Mouse (Mus musculus): ENCODE results near the gene Dpyd.

Gene Dpyd

GRCm38 (mm10) chr3:118561554-118562310 lies at the start of gene Dpyd:
Gene Dpyd (plus strand): TSS chr3:118562129.
- DNase-seq (ENCODE audit: low read depth, low spot score), result no peak

- DNase-seq (ENCODE audit: low read depth, low spot score), result no peak
Measured at GRCm38 (mm10) chr3:118537676-118538075, 24.3 kb upstream of the Dpyd start.

- DNase-seq (ENCODE audit: low read depth, low spot score), result no peak
Measured at GRCm38 (mm10) chr3:118541766-118542165, 20.2 kb upstream of the Dpyd start.

- no peak for DNase-seq (ENCODE audit: low read depth, low spot score)
Measured at GRCm38 (mm10) chr3:118547551-118548210, 14.2 kb upstream of the Dpyd start.

DNA sequence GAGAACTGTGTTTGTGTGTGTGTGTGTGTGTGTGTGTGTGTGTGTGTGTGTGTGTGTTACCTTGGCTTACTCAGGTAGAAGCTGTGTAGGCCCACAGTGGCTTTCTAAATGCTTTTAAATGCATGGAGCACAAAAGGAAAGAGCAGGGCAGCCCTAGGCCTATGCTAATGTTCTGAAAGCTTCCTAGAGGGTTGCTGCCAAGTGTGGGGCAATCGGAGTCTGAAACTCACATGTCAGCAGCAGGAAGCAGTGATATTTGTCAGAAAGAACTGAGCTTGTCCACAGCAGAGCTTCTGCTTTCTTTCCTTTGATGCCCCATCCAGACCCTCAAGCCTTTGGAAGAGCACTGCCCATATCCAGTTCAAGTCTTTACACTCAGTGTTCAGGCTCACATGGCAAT lies 4.3 kb upstream of the Dpyd start:
- DNase-seq (ENCODE audit: low read depth, low spot score), result no peak

DNA sequence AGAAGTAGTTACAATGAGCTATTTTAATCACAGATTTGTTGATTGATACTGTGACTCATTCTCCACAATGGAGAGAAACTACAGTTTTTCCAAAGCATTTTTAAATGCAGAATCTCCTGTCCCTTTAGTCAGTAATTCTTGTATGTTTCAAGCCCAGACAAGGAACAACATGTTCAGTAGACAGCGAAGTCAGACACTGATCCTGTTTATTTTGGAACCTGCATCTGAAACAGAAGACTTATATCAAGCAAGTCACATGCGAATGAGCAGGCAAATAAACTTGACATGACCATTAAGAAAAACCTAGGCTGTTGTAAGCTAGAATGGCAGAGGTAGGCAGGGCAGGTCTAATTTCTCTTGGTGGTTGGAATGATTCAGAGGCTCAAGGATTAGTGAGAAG lies 2.0 kb upstream of the Dpyd start:
- DNase-seq (ENCODE audit: low read depth, low spot score), result no peak

DNA sequence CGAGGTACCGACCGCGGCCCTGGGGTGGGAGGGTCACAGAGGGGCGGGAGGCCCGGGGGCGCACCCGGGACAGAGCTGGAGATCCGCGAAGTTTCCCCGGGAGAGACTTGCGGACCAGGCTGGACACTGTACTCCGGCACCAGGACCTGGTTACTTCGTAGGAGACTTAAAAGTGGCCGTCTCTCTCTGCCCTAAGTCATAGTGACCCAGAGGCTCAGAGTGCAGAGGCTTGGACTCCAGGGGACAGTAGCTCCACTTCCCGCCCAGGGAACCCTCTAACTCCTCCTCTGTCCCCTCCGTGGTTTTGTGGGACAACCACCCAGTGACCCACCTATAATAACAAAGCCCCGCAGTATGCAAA lies 362 bp downstream of the Dpyd start:
- no peak for DNase-seq (ENCODE audit: low read depth, low spot score)

DNA sequence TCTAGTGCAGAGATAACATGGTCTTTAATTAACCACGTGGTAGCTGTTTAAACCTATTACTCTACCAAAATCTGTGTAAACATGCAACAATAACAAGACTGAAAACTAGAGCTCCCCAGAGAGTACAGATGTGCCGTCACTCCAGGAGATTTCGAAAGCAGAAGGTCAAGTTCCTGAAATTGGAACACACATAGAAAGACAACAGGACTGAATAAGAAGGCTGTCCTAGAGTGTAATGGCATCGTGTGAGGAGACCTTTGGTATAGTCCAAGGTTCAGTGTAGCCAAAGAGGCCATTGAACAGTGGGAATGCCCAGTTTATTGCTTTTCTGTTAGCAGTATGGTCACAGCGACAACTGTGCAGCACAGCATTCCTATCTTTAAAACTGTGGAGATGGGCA lies 4.8 kb downstream of the Dpyd start:
- no peak for DNase-seq (ENCODE audit: low read depth, low spot score)

- no peak for DNase-seq (ENCODE audit: low read depth, low spot score)
Measured at GRCm38 (mm10) chr3:118570197-118570596, 8.3 kb downstream of the Dpyd start.

DNA sequence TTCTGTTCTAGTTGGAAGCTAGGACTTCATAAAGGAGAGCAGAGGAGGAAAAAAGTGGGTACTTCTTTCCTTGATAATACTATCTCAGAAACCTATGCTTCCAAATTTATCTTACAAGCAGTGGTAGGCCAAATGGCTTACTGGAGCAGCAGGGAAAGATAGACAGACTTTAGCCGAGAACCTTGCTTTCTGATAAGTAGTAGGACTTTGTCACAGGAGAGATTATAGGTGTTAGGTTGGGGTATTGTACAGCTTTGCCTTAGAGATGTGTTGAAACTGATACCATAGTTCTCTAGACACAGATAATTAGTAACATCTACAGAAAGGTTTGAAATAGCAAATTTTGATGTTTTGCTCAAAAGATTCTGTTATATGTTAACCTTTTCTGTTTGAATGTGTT lies 28.6 kb downstream of the Dpyd start:
- no peak for DNase-seq (ENCODE audit: low read depth, low spot score)

DNA sequence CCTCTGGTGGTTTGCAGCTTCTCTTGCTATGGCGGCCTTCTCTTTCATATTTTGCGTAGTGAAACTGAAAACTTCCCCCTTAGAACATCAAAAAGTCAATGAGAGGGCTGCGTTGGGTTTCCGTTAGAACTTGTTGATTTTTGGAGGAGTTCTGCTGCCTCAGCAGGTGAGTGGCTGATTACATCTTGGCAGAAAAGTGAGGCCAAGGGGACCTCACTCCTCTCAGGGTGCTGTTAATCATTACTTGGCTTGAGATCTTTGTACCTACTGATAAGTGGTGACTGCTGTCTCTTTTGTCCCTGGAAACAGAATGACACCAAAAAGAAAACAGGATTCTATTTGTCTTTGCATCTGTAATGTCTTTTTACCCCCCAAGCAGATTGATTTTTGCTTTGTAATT lies 32.9 kb downstream of the Dpyd start:
- DNase-seq (ENCODE audit: low read depth, low spot score), result no peak

DNA sequence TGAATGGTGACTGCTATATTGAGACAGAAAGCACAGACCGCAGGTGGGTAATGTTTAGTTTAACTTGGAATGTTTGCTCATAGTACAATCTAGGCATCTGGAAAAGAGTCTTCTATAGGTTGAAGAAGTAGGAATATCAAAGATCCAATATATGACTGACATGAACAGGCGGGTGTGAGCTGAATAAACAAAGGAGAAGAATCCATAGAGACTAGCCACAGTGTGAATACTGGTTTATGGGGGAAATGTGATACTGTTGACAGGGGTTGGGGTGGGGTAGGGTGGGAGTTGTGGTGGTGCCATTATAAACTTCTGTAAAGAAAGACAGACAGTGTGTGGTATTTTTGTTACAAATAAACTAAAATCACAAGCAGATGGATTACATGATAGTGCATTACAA lies 33.8 kb downstream of the Dpyd start:
- DNase-seq (ENCODE audit: low read depth, low spot score), result no peak

DNA sequence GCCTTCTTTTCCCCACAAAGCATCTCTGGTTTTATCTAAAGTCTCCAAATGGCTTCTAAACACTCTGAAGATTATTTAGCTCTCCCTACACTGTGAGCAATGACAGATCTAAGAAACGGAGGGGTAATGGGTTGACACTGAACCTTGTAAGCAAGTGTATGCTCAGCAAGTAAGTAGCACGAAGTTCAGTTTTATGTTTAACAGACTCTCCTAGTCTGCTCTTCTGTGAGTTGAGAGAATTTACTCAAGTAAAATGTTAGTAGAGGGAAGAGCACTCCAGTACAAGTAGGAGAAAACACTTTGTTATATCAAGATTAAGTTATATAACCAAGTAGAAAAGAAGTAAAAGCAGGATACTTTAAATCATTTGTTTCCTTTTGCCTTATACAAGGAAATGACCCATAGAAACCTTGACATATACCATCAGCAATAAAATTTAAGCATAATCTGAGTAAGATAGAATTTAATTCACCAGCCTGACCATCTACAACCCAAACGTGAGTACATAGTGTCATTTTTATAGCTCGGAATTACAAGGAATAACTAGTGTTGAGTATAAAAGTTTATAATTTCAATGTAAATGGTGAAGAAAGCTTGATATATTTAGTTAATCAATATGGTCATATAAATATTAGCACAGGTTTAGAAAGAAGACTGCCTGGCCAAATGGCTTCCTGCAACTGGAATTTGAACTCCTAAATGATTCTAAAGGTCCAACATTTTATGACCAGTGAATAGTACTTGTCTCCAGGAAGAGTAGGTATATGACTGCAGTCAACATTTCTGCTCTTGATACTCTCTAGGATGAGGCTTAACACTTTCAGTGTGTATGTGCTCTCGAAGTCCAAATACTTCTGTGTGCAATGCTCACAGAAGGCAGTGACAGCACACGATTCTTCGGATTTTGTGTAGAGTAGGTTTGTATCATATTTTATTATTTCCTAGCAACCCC lies 40.0 kb downstream of the Dpyd start:
- DNase-seq (ENCODE audit: low read depth, low spot score), result no peak

GRCm38 (mm10) chr3:118608708-118609107 lies 46.8 kb downstream of the Dpyd start:
- DNase-seq (ENCODE audit: low read depth, low spot score), result no peak

DNA sequence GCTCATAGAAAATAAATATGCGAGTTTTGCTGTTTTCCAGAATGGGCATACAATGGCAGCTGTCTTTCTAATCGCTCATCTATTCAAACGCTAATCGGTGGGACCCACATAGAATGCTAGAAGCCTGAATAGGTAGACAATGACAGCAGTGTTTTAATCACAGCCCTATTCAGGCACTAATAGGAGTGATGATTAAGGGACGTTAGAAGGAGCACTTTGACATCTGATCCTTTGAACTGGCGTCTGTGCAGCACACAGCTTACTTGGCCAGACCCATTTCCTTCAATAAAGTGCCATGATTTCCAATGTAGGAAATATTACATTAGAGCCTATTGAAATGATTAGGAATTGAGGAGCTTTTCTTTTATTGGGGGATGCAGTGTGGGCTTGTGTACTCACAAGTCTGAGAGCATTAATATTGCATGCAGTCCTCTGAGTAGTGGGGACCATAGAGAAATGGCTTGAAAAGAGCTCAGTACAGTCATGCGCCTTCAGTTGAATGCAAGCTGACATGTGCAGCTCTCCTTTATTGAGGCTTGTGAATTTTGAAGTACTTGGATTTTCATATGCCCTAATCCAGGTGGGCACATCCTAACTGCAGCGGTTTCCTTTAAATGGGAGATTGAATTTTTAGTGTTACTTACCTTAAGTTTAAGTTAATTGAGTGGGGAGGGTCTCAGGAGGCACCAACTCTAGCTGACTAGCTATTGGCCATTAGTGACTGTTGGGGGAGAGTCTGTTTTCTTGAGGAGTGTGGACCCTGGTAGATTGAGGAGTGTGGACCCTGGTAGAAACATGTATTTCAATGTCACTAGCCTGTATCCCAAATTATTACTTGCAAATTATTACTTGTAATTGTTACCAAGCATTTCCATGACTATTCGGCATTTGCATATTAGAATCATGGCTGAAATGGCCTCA lies 64.8 kb downstream of the Dpyd start:
- no peak for DNase-seq (ENCODE audit: low read depth, low spot score)

DNA sequence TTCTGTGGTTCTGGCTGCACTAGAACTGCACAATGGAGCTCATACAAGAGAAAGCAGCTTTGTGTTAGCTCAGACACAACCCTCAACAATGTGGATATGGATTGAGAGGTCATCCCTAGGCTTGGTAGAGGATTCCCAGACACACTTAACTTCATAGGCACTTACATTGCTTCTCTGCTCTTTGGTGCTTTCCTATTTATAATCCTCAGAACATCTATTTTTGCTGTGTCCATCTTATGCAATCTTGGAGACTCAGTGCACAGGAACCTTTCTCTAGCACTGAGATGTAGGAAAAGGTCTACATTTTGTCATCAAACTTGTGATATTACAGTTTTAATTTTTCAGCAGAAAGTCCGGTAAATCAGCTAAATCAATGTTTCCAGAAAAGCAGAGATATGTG lies 67.8 kb downstream of the Dpyd start:
- no peak for DNase-seq (ENCODE audit: low read depth, low spot score)

- DNase-seq (ENCODE audit: low read depth, low spot score), result no peak
Measured at GRCm38 (mm10) chr3:118646024-118646570, 84.2 kb downstream of the Dpyd start.

DNA sequence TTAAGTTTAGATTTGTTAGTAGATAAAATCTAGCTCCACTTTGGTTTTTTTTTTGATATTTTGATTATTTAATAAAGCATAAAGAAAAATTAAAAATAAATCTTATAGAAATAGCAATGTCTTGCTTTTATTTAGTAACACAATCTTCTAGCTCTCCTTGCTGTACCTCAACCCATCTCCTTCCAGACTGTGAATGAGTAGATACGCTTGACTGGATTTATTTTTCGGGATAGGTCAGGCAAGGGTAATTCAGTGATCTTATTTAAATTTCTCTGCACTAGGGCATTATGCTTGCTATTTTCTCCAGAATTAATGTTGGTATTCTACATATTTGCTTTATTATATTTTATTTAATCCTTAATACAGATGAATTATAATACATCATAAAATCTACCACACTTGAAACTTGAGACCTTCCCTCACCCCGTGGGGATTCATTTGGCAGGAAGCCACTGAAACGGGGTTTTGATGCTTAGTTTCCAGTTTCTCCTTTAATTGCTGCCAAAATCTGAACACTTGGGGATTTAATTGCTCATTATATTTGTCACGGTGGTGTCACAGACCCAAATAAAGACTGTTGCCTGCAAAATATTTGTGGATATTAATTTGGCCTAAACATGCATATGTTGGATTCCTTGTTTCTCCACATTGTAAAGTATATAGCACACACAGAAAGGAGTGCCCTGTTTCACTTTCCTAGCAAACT lies 102.2 kb downstream of the Dpyd start:
- DNase-seq (ENCODE audit: low read depth, low spot score), result no peak

- no peak for DNase-seq (ENCODE audit: low read depth, low spot score)
Measured at GRCm38 (mm10) chr3:118674121-118674745, 112.3 kb downstream of the Dpyd start.

- DNase-seq (ENCODE audit: low read depth, low spot score), result no peak
Measured at GRCm38 (mm10) chr3:118675441-118675840, 113.5 kb downstream of the Dpyd start.
